Mouse (Mus musculus): ENCODE measurements around the gene Gpld1. TPM values are rescaled to one million over a fixed set of nuclear protein-coding genes. Genes with fewer than 3 reads are reported as not detected.

Gpld1 gene
- polyA plus RNA-seq, 1 experiment from 2014 or later, result 3.9 TPM

GRCm38 (mm10) chr13:25022386-25022785 lies 79.4 kb downstream of the Gpld1 start:
- Histone ChIP-seq H3K4me1 (ENCODE audit: control insufficient read depth, insufficient read depth, low read length) (peaks cover 9% of the 10 kb centered on the region), H3K4me2 (ENCODE audit: low read depth, low read length) (no peak overlapping the region), H3K27me3 (ENCODE audit: control insufficient read depth, insufficient read depth, low read length) (no peaks in the 10 kb centered on the region), H3K9me3 (ENCODE audit: control insufficient read depth, low read length) (no peaks in the 10 kb centered on the region), H3K9ac (replicated peaks; ENCODE audit: low read depth, low read length) (no peak overlapping the region), H3K36me3 (ENCODE audit: control insufficient read depth, insufficient read depth, low read length) (no peaks in the 10 kb centered on the region), H3K27ac (ENCODE audit: low read depth, low read length) (no peak overlapping the region), H3K4me3 (ENCODE audit: low read depth, low read length) (no peak overlapping the region)
- WGBS, result 77% methylated on average over 4 of the region's 4 CpGs
- ATAC-seq (ENCODE audit: low read depth), result no peak

- peaks cover 9% of the 10 kb centered on the region for H3K4me1 ChIP-seq (ENCODE audit: control insufficient read depth, insufficient read depth, low read length)
- H3K4me3 ChIP-seq (ENCODE audit: low read depth, low read length), result no peak overlapping the region
- no peak overlapping the region for H3K9ac ChIP-seq (replicated peaks; ENCODE audit: low read depth, low read length)
- no peak overlapping the region for H3K27ac ChIP-seq (ENCODE audit: low read depth, low read length)
- no peak for ATAC-seq (ENCODE audit: low read depth)
- H3K9me3 ChIP-seq (ENCODE audit: control insufficient read depth, low read length), result no peaks in the 10 kb centered on the region
- no peaks in the 10 kb centered on the region for H3K36me3 ChIP-seq (ENCODE audit: control insufficient read depth, insufficient read depth, low read length)
- WGBS, result 85% methylated on average over 3 of the region's 3 CpGs
- no peak overlapping the region for H3K4me2 ChIP-seq (ENCODE audit: low read depth, low read length)
- H3K27me3 ChIP-seq (ENCODE audit: control insufficient read depth, insufficient read depth, low read length), result no peaks in the 10 kb centered on the region
These were observed 80.2 kb downstream of the Gpld1 start for GRCm38 (mm10) chr13:25023129-25023528.

- Histone ChIP-seq H3K27me3 (ENCODE audit: control insufficient read depth, insufficient read depth, low read length) (no peaks in the 10 kb centered on the region), H3K4me1 (ENCODE audit: control insufficient read depth, insufficient read depth, low read length) (no peaks in the 10 kb centered on the region; the same call in 1 of the 2 replicates), H3K9ac (replicated peaks; ENCODE audit: low read depth, low read length) (no peak overlapping the region), H3K4me3 (ENCODE audit: low read depth, low read length) (no peak overlapping the region), H3K36me3 (ENCODE audit: control insufficient read depth, insufficient read depth, low read length) (no peaks in the 10 kb centered on the region), H3K4me2 (ENCODE audit: low read depth, low read length) (no peak overlapping the region), H3K27ac (ENCODE audit: low read depth, low read length) (no peak overlapping the region), H3K9me3 (ENCODE audit: control insufficient read depth, low read length) (no peaks in the 10 kb centered on the region)
- WGBS, result 24% methylated on average over 2 of the region's 2 CpGs
- ATAC-seq (ENCODE audit: low read depth), result no peak
These were observed 81.7 kb downstream of the Gpld1 start for GRCm38 (mm10) chr13:25024655-25025054.

GRCm38 (mm10) chr13:25026409-25027113 lies 83.6 kb downstream of the Gpld1 start:
- no peaks in the 10 kb centered on the region for H3K4me1 ChIP-seq (ENCODE audit: control insufficient read depth, insufficient read depth, low read length)
- no peak overlapping the region for H3K9ac ChIP-seq (replicated peaks; ENCODE audit: low read depth, low read length)
- no peaks in the 10 kb centered on the region for H3K36me3 ChIP-seq (ENCODE audit: control insufficient read depth, insufficient read depth, low read length)
- no peak overlapping the region for H3K27ac ChIP-seq (ENCODE audit: low read depth, low read length)
- no peak overlapping the region for H3K4me3 ChIP-seq (ENCODE audit: low read depth, low read length)
- H3K4me2 ChIP-seq (ENCODE audit: low read depth, low read length), result no peak overlapping the region
- no peaks in the 10 kb centered on the region for H3K27me3 ChIP-seq (ENCODE audit: control insufficient read depth, insufficient read depth, low read length)
- no peaks in the 10 kb centered on the region for H3K9me3 ChIP-seq (ENCODE audit: control insufficient read depth, low read length)
- WGBS, result 80% methylated on average over 6 of the region's 6 CpGs
- no peak for ATAC-seq (ENCODE audit: low read depth)

GRCm38 (mm10) chr13:25027114-25027425 lies 84.1 kb downstream of the Gpld1 start:
- Histone ChIP-seq H3K4me2 (ENCODE audit: low read depth, low read length) (no peak overlapping the region), H3K9ac (replicated peaks; ENCODE audit: low read depth, low read length) (no peak overlapping the region), H3K4me3 (ENCODE audit: low read depth, low read length) (no peak overlapping the region), H3K4me1 (ENCODE audit: control insufficient read depth, insufficient read depth, low read length) (no peaks in the 10 kb centered on the region), H3K36me3 (ENCODE audit: control insufficient read depth, insufficient read depth, low read length) (no peaks in the 10 kb centered on the region), H3K27me3 (ENCODE audit: control insufficient read depth, insufficient read depth, low read length) (no peaks in the 10 kb centered on the region), H3K9me3 (ENCODE audit: control insufficient read depth, low read length) (no peaks in the 10 kb centered on the region), H3K27ac (ENCODE audit: low read depth, low read length) (no peak overlapping the region)
- 82% methylated on average over 3 of the region's 3 CpGs for WGBS
- ATAC-seq (ENCODE audit: low read depth), result no peak

- Histone ChIP-seq H3K9ac (replicated peaks; ENCODE audit: low read depth, low read length) (no peak overlapping the region), H3K36me3 (ENCODE audit: control insufficient read depth, insufficient read depth, low read length) (no peaks in the 10 kb centered on the region)
- 77% methylated on average over 2 of the region's 2 CpGs for WGBS
These were observed 96.5 kb downstream of the Gpld1 start for GRCm38 (mm10) chr13:25039488-25039887.

More at GRCm38 (mm10) chr13:25039488-25039887, 96.5 kb downstream of the Gpld1 start:
- H3K4me2 ChIP-seq (ENCODE audit: low read depth, low read length), result no peak overlapping the region
- no peak for ATAC-seq (ENCODE audit: low read depth)
- no peaks in the 10 kb centered on the region for H3K4me1 ChIP-seq (ENCODE audit: control insufficient read depth, insufficient read depth, low read length)
- no peaks in the 10 kb centered on the region for H3K27me3 ChIP-seq (ENCODE audit: control insufficient read depth, insufficient read depth, low read length)
- H3K9me3 ChIP-seq (ENCODE audit: control insufficient read depth, low read length), result no peaks in the 10 kb centered on the region
- H3K4me3 ChIP-seq (ENCODE audit: low read depth, low read length), result no peak overlapping the region
- H3K27ac ChIP-seq (ENCODE audit: low read depth, low read length), result no peak overlapping the region

Other genes starting within 250 kb of the Gpld1 start
- not detected in 2 replicates for gene Armh2, start 201.9 kb upstream of the Gpld1 start, polyA plus RNA-seq (2014; fragmentation: Nextera tagmentation; extraction: Ambion mirVana)
- 9.9 and 16.5 TPM in 2 replicates for gene Gmnn, start 181.2 kb upstream of the Gpld1 start, polyA plus RNA-seq (2014; fragmentation: Nextera tagmentation; extraction: Ambion mirVana)
- gene BC005537, start 141.5 kb upstream of the Gpld1 start, polyA plus RNA-seq (2014; fragmentation: Nextera tagmentation; extraction: Ambion mirVana), result 34.3 and 51.9 TPM in 2 replicates
- 47.8 and 51.2 TPM in 2 replicates for gene Acot13, start 111.6 kb upstream of the Gpld1 start, polyA plus RNA-seq (2014; fragmentation: Nextera tagmentation; extraction: Ambion mirVana)
- 33.9 and 36.0 TPM in 2 replicates for gene Tdp2, start 111.5 kb upstream of the Gpld1 start, polyA plus RNA-seq (2014; fragmentation: Nextera tagmentation; extraction: Ambion mirVana)
- gene D130043K22Rik, start 98.0 kb upstream of the Gpld1 start, polyA plus RNA-seq (2014; fragmentation: Nextera tagmentation; extraction: Ambion mirVana), result 6.1 and 7.0 TPM in 2 replicates
- gene Aldh5a1, start 5.5 kb upstream of the Gpld1 start, polyA plus RNA-seq (2014; fragmentation: Nextera tagmentation; extraction: Ambion mirVana), result 15.4 and 16.3 TPM in 2 replicates
- 25.9 and 27.2 TPM in 2 replicates for gene Mrs2, start 77.2 kb downstream of the Gpld1 start, polyA plus RNA-seq (2014; fragmentation: Nextera tagmentation; extraction: Ambion mirVana)
- 2.0 and 2.5 TPM in 2 replicates for gene Dcdc2a, start 112.9 kb downstream of the Gpld1 start, polyA plus RNA-seq (2014; fragmentation: Nextera tagmentation; extraction: Ambion mirVana)

Measured in neural tube, embryonic 14.5 days (tissue).